Mouse (Mus musculus): Measurements from ENCODE around the gene Cbll1.

GRCm38 (mm10) chr12:31486431-31486830 lies 13.0 kb downstream of the Cbll1 start:
- TF ChIP-seq CTCF (IDR thresholded peaks at IDR 0.05) (no peak), EP300 (IDR thresholded peaks at IDR 0.05) (no peak)
